Mouse (Mus musculus) heart, embryonic 12.5 days (tissue): Measurements from ENCODE around the gene Pdxp. TPM values are rescaled to one million over a fixed set of nuclear protein-coding genes. Genes with fewer than 3 reads are reported as not detected.

ENCODE experiments used
- microRNA-seq: library from miRNA; unstranded; fragments of <30 nt; microRNA quantifications from one replicate; pipeline ENCODE4, GENCODE M21; 2017
- polyA plus RNA-seq: library from polyadenylated mRNA; unstranded; fragments of >200 nt; fragmentation: Nextera tagmentation; extraction: Ambion mirVana; gene quantifications from 2 replicates; pipeline ENCODE4 v1.2.1, GENCODE M21; 2016

The Pdxp gene
- polyA plus RNA-seq, 1 experiment from 2014 or later = 33.4 TPM

Small RNA genes lying within 50 kb of the gene (microRNA-seq; reads per million reads assigned to microRNA genes)
- gene Mir6955 = not detected

Other genes with a start within 250 kb of the Pdxp start
- gene Elfn2, start 195.1 kb upstream of the Pdxp start, polyA plus RNA-seq = not detected in 2 replicates
- gene Mfng, start 140.4 kb upstream of the Pdxp start, polyA plus RNA-seq = 7.3 and 7.9 TPM in 2 replicates
- 6.1 and 7.5 TPM in 2 replicates for gene Card10, start 110.9 kb upstream of the Pdxp start, polyA plus RNA-seq
- 40.5 and 40.8 TPM in 2 replicates for gene Cdc42ep1, start 71.3 kb upstream of the Pdxp start, polyA plus RNA-seq
- gene Lgals2, start 58.4 kb upstream of the Pdxp start, polyA plus RNA-seq = 0.84 TPM in 1 of 2 replicates, not detected in the other
- gene Gga1, start 36.7 kb upstream of the Pdxp start, polyA plus RNA-seq = 54.0 and 54.7 TPM in 2 replicates
- gene Gm49510, start 14.3 kb upstream of the Pdxp start, polyA plus RNA-seq = 0.15 and 0.47 TPM in 2 replicates
- gene Sh3bp1, start 14.2 kb upstream of the Pdxp start, polyA plus RNA-seq = 26.2 and 26.8 TPM in 2 replicates
- gene Lgals1, start 12.8 kb downstream of the Pdxp start, polyA plus RNA-seq = 667 and 690 TPM in 2 replicates
- gene Nol12, start 21.0 kb downstream of the Pdxp start, polyA plus RNA-seq = 37.9 and 39.9 TPM in 2 replicates
- 59.4 and 64.1 TPM in 2 replicates for gene Triobp, start 33.8 kb downstream of the Pdxp start, polyA plus RNA-seq
- 294 and 300 TPM in 2 replicates for gene H1f0, start 114.5 kb downstream of the Pdxp start, polyA plus RNA-seq
- gene Galr3, start 128.0 kb downstream of the Pdxp start, polyA plus RNA-seq = not detected in 2 replicates
- gene Ankrd54, start 149.0 kb downstream of the Pdxp start, polyA plus RNA-seq = 29.0 and 30.0 TPM in 2 replicates
- gene Eif3l, start 161.3 kb downstream of the Pdxp start, polyA plus RNA-seq = 165 TPM in 2 replicates
- gene Micall1, start 195.0 kb downstream of the Pdxp start, polyA plus RNA-seq = 24.2 and 24.3 TPM in 2 replicates
- gene Polr2f, start 227.1 kb downstream of the Pdxp start, polyA plus RNA-seq = 265 and 289 TPM in 2 replicates
- gene 1700088E04Rik, start 227.3 kb downstream of the Pdxp start, polyA plus RNA-seq = 6.3 and 6.6 TPM in 2 replicates